Mouse (Mus musculus) right cerebral cortex, postnatal 4 days (tissue): Measurements from ENCODE around the gene Sgpp1.
"Not testable (repeated sequence)": the region's sequence is repeated elsewhere in the genome, so short reads cannot be mapped to it uniquely, and the experiment has no call there.

ENCODE experiments used
- DNase-seq: peaks from one replicate; pipeline ENCODE4 v3.0.0-alpha.2; 2022

Sgpp1 gene

GRCm38 (mm10) chr12:75684026-75684425 is 51.5 kb downstream of the Sgpp1 start:
- DNase-seq = not testable (repeated sequence)

GRCm38 (mm10) chr12:75683598-75683997 is 51.9 kb downstream of the Sgpp1 start:
- no peak for DNase-seq

- no peak for DNase-seq
Measured at GRCm38 (mm10) chr12:75682842-75683241, 52.7 kb downstream of the Sgpp1 start.

- no peak for DNase-seq
Measured at GRCm38 (mm10) chr12:75681101-75681500, 54.4 kb downstream of the Sgpp1 start.

GRCm38 (mm10) chr12:75678393-75678792 is 57.1 kb downstream of the Sgpp1 start:
- DNase-seq = no peak

- no peak for DNase-seq
Measured at GRCm38 (mm10) chr12:75672630-75673029, 62.9 kb downstream of the Sgpp1 start.

- DNase-seq = no peak
Measured at GRCm38 (mm10) chr12:75671759-75672315, 63.7 kb downstream of the Sgpp1 start.

GRCm38 (mm10) chr12:75670611-75671010 is 64.9 kb downstream of the Sgpp1 start:
- DNase-seq = no peak

- peak; percentile 99 for DNase-seq
Measured at GRCm38 (mm10) chr12:75669258-75670106, 66.0 kb downstream of the Sgpp1 start, which contains the start of gene Wdr89. Gene Wdr89 (minus strand): TSS chr12:75669537.

- no peak for DNase-seq
Measured at GRCm38 (mm10) chr12:75668916-75669257, 66.6 kb downstream of the Sgpp1 start.

GRCm38 (mm10) chr12:75668221-75668620 is 67.3 kb downstream of the Sgpp1 start:
- no peak for DNase-seq

- DNase-seq = no peak
Measured at GRCm38 (mm10) chr12:75666939-75667338, 68.6 kb downstream of the Sgpp1 start.

GRCm38 (mm10) chr12:75664516-75664810 is 71.1 kb downstream of the Sgpp1 start:
- DNase-seq = no peak
